Mouse (Mus musculus) stomach, postnatal 0 days (tissue): ENCODE data around the gene Sgpl1. TPM values are rescaled to one million over a fixed set of nuclear protein-coding genes. Genes with fewer than 3 reads are reported as not detected.

Experiments
- ATAC-seq: fragments of 200-750 bp; cut with Nextera tagmentation; 2 replicates; pipeline ENCODE4 v1.8.0; 2017; ENCODE audit not compliant: low FRiP score, low TSS enrichment
- DNase-seq: peaks from one replicate; pipeline ENCODE4 v3.0.0-alpha.2; 2016; ENCODE audit warnings: low spot score
- H3K27ac ChIP-seq: fragments of 300-500 bp; sonication (generic); replicated peaks from 2 replicates; pipeline ENCODE4 v1.5.1; 2014; ENCODE audit warnings: mild to moderate bottlenecking, control low read depth
- H3K27me3 ChIP-seq: fragments of 300-500 bp; sonication (generic); 2 replicates; pipeline ENCODE4 v1.6.1; 2014; ENCODE audit warnings: low read length; ENCODE audit not compliant: control insufficient read depth, insufficient read depth
- H3K36me3 ChIP-seq: fragments of 300-500 bp; sonication (generic); 2 replicates; pipeline ENCODE4 v1.6.1; 2014; ENCODE audit warnings: low read length, mixed read lengths; ENCODE audit not compliant: control insufficient read depth, insufficient read depth
- H3K4me1 ChIP-seq: fragments of 300-500 bp; sonication (generic); replicated peaks from 2 replicates; pipeline ENCODE4 v1.6.1; 2014; ENCODE audit warnings: antibody characterized with exemption; ENCODE audit not compliant: control insufficient read depth, insufficient read depth
- H3K4me2 ChIP-seq: fragments of 300-500 bp; sonication (generic); replicated peaks from 2 replicates; pipeline ENCODE4 v1.6.1; 2014; ENCODE audit warnings: low read depth, mild to moderate bottlenecking, control low read depth, moderate library complexity
- H3K4me3 ChIP-seq: fragments of 300-500 bp; sonication (generic); 2 replicates; pipeline ENCODE4 v1.5.1; 2014; ENCODE audit warnings: low read depth, low read length, control low read depth
- H3K9ac ChIP-seq: fragments of 300-500 bp; sonication (generic); 2 replicates; pipeline ENCODE4 v1.6.1; 2014; ENCODE audit warnings: mild to moderate bottlenecking, low read length, control low read depth, mixed read lengths
- H3K9me3 ChIP-seq: fragments of 300-500 bp; sonication (generic); 2 replicates; pipeline ENCODE4 v1.6.1; 2016; ENCODE audit warnings: low read length; ENCODE audit not compliant: control insufficient read depth
- CTCF ChIP-seq: IDR thresholded peaks from 2 replicates; pipeline ENCODE4 v1.5.1; 2016; ENCODE audit warnings: antibody characterized with exemption, low read depth, mild to moderate bottlenecking, moderate library complexity
- EP300 ChIP-seq: optimal IDR thresholded peaks from 2 replicates; pipeline ENCODE3; 2016; ENCODE audit warnings: antibody characterized with exemption
- WGBS: fragments of 180-500 bp; shearing (Covaris S2); extraction: QIAGEN DNeasy Blood & Tissue Kit; methylation state at CpG from one replicate; pipeline ENCODE4 v1.1.7; 2014; 5-methylcytosine and 5-hydroxymethylcytosine counted together
- polyA plus RNA-seq: library from polyadenylated mRNA; unstranded; fragments of >200 nt; fragmentation: Nextera tagmentation; extraction: Ambion mirVana; gene quantifications from 2 replicates; pipeline ENCODE4 v1.2.1, GENCODE M21; 2015

Sgpl1 gene
- polyA plus RNA-seq, 1 experiment from 2014 or later: 25.0 TPM

- no peak for TF ChIP-seq CTCF
- no peak for TF ChIP-seq EP300
- no peaks in the 10 kb centered on the region for H3K36me3 ChIP-seq
- no peaks in the 10 kb centered on the region for H3K27me3 ChIP-seq
- H3K9ac ChIP-seq: no peak overlapping the region
- no peaks in the 10 kb centered on the region for H3K4me1 ChIP-seq
- peak; percentile 39; the same call in 1 of the 2 replicates for ATAC-seq
- no peak overlapping the region for H3K4me2 ChIP-seq
- no peak overlapping the region for H3K27ac ChIP-seq
- H3K4me3 ChIP-seq: no peak overlapping the region
- 28% methylated on average over 13 of the region's 13 CpGs for WGBS
- H3K9me3 ChIP-seq: no peaks in the 10 kb centered on the region
- DNase-seq: peak; percentile 22
Measured at GRCm38 (mm10) chr10:61069248-61069647, 78.3 kb downstream of the Sgpl1 start.

GRCm38 (mm10) chr10:61068436-61069192, 78.9 kb downstream of the Sgpl1 start:
- Histone ChIP-seq H3K4me3 (no peak overlapping the region), H3K9ac (no peak overlapping the region), H3K4me1 (no peaks in the 10 kb centered on the region), H3K36me3 (no peaks in the 10 kb centered on the region), H3K27me3 (no peaks in the 10 kb centered on the region), H3K27ac (no peak overlapping the region), H3K9me3 (no peaks in the 10 kb centered on the region), H3K4me2 (no peak overlapping the region)
- 16% methylated on average over 8 of the region's 8 CpGs for WGBS
- no peak for TF ChIP-seq EP300
- TF ChIP-seq CTCF: peak; percentile 89
- DNase-seq (peak; percentile 56), ATAC-seq (peak; percentile 20)

DNA sequence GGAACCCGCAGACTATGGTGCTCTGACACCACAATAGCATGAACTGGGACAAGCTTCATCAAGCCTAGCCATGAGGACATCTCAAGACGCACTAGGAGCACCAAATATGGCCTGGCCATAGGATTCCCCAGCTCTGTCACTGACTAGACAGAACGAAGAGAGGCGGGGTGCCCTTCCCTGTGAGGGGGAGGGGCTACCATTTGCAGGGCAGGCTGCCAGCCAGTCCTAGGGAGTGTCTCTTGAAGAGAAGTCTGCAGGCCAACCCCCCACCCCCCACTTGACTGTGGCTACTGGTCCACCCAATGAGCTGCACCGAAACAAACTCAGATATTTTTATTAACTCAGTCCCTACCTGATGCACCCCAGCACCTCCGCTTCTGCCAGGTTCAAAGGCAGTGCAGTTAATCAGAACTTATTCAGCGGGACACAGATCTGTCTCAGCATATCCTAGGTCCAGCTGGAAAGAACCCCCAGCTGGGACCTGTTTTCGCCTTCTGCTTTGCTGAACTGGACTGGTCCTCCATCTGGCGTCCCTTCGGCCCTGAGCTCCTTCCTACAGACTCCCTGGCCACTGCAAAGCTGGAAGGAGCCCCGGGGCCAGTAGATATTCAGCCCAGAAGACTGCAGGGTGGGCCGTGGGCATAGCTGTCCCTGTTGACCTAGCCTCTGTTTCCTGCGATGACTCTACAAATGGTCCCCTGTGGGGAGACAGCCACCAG, 82.1 kb downstream of the Sgpl1 start:
- WGBS: 52% methylated on average over 13 of the region's 13 CpGs
- Histone ChIP-seq H3K4me3 (no peak overlapping the region), H3K4me2 (no peak overlapping the region), H3K9me3 (no peaks in the 10 kb centered on the region), H3K9ac (peak overlapping the region; percentile 13; the same call in 1 of the 2 replicates), H3K36me3 (no peaks in the 10 kb centered on the region), H3K4me1 (no peaks in the 10 kb centered on the region), H3K27ac (no peak overlapping the region), H3K27me3 (no peaks in the 10 kb centered on the region)
- peak; percentile 23 for DNase-seq
- TF ChIP-seq CTCF: no peak
- no peak for TF ChIP-seq EP300
- peak; percentile 9; the same call in 1 of the 2 replicates for ATAC-seq

DNA sequence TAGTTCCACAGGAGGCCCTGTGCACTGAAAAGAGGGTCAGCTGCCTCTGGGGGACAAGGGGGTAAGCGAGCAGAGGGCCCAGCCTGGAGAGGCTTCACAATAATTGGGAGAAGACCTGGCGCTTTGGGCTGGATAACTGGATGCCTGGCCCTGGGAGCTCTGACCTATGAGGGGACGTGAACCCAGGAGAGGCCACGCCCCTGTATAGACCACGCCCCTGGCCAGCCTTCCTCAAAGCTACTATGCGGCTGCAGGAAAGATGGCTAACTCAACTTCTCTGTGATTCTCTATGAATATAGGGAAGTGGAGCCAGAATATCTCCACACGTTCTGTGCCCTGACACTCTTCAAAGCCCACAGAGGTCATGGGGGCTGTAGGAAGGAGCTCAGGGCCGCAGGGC, 82.9 kb downstream of the Sgpl1 start:
- DNase-seq (peak; percentile 22), ATAC-seq (no peak)
- Histone ChIP-seq H3K4me1 (no peaks in the 10 kb centered on the region), H3K27me3 (no peaks in the 10 kb centered on the region), H3K9ac (no peak overlapping the region), H3K36me3 (no peaks in the 10 kb centered on the region), H3K4me2 (no peak overlapping the region), H3K27ac (no peak overlapping the region), H3K4me3 (no peak overlapping the region), H3K9me3 (no peaks in the 10 kb centered on the region)
- TF ChIP-seq CTCF (no peak), EP300 (no peak)
- WGBS: 33% methylated on average over 8 of the region's 8 CpGs

- H3K9ac ChIP-seq: no peak overlapping the region
- no peaks in the 10 kb centered on the region for H3K36me3 ChIP-seq
- 81% methylated on average over 10 of the region's 10 CpGs for WGBS
- TF ChIP-seq CTCF (no peak), EP300 (no peak)
- H3K27ac ChIP-seq: no peak overlapping the region
- ATAC-seq (no peak), DNase-seq (no peak)
- H3K27me3 ChIP-seq: no peaks in the 10 kb centered on the region
- no peaks in the 10 kb centered on the region for H3K9me3 ChIP-seq
- H3K4me1 ChIP-seq: no peaks in the 10 kb centered on the region
- H3K4me2 ChIP-seq: no peak overlapping the region
- no peak overlapping the region for H3K4me3 ChIP-seq
Measured at GRCm38 (mm10) chr10:61063271-61063864, 84.1 kb downstream of the Sgpl1 start.
